Mouse (Mus musculus): ENCODE results near the gene Pax8.

Gene Pax8

DNA sequence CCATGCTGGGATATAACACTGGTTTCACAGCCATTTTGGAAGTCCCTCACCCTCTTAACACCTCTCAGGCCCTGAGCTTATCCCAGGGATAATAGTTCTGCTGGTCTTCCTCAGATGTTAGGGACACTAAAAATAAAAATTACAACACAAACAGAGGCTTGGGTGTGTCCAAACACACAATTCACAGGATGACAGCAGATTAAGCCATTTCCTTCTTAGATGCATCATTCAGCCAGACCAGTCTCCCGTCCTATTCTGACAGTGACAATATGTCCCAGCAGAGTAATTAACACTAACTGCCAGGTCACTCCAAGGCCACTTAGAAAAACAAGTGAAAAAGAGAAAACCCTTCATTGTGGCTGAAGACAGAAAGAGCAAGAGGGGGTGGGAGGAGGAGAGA lies 8.2 kb downstream of the Pax8 start:
- no peak for DNase-seq (ENCODE audit: low read depth in 1 of 2, low spot score in 2 of 2)

DNA sequence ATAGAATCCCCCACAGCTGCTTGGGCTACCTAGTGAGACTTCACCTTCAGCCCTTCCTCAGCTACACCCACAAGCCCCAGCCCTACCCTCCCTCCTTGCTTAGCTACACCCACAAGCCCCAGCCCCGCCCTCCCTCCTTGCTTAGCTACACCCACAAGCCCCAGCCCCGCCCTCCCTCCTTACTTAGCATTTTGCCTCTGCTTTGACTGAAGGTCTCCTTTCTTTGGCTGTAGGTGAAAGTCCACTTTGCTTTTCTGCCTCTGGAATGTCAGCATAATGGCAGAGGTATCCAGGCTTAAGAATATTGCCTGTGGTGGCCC lies 14.6 kb downstream of the Pax8 start:
- DNase-seq (ENCODE audit: low read depth in 1 of 2, low spot score in 2 of 2): no peak

DNA sequence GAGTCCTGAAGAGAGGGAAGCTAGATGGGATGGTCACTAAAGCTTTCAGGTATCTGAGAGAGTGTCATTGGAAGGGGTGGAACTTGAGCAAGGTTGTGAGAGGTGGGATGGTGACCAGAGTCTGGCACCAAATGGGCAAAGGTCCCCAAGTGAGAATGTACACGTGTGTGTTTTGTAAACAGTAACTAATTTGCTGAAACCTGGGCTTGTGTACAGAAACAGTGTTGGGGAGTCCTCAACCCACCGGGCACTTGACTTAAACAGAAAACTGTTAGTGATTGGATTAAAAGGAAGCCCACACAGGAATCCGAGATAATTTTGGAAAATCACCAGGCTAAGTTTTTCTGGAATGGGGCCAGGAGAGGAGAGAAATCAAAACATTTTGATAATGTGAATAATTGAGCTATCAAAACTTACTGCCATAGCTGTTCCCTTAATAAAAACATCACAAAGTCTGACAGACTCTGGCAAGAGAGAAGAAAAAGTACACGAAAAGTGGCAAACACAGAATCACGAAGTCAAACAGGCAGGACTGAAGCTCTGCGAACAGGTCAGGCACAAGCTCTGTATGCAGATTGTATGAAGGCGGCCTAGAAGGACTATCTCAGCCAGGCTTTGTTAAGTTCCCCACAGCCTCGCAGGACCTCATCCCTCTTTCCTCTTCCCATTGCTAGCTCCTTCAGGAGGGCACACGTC lies 15.1 kb downstream of the Pax8 start:
- no peak for DNase-seq (ENCODE audit: low read depth in 1 of 2, low spot score in 2 of 2)

DNA sequence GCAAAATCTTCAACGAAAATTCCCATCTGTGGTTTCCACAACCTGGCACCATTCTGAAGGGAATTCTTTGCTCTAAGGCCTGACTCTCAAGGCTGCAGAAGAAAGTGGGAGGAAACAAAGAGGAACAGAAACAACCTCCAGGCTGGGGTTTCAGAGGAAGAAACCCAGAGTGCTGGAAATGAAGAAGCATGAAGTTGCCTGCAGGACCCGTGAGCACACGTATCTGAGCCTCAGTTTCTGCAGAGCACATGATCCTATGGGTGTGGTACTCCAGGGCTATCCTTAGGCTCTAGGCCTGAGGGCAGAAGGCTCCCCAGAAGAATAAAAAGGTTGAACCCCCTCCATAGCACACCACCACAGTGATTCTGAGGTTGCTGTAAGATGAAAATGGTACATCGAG lies 18.6 kb downstream of the Pax8 start:
- DNase-seq (ENCODE audit: low read depth in 1 of 2, low spot score in 2 of 2): no peak

DNA sequence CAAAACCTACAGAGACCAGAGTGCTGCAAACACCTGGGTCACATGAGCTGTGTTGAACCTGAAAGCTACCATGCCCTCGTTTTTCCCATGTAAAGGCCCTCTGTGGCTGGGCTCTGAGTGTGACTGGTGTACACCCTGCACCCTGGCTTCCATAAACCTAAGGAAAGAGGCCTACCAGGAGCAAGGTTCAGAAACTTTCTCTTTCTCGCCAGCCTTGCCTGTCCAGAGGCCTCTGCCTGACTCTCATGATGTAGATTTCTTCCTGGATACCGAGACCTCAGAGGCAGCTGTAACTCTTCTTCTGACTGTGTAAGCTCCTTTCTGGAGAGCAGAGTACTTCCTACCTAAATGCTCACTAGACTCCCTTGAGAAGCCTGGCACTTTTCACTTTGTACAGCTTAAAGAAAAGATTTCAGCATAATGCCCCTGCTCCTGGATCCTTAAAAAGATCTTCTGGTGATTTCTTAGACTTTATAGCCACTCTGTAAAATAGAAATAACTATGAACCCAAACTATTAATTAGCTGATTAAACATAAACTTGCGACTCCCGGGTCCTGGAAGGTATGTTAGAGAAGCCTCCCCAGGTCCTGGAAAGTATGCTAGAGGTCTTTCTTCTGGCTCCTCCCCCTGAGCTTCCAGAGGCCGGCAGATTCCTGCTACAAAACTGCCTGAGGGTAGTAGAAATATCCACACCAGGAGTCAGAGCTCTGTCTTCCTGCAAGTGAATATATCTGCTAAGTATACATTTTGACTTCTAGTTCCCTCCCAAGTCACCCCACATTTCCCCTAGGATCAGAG lies 20.1 kb downstream of the Pax8 start:
- no peak for DNase-seq (ENCODE audit: low read depth in 1 of 2, low spot score in 2 of 2)

DNA sequence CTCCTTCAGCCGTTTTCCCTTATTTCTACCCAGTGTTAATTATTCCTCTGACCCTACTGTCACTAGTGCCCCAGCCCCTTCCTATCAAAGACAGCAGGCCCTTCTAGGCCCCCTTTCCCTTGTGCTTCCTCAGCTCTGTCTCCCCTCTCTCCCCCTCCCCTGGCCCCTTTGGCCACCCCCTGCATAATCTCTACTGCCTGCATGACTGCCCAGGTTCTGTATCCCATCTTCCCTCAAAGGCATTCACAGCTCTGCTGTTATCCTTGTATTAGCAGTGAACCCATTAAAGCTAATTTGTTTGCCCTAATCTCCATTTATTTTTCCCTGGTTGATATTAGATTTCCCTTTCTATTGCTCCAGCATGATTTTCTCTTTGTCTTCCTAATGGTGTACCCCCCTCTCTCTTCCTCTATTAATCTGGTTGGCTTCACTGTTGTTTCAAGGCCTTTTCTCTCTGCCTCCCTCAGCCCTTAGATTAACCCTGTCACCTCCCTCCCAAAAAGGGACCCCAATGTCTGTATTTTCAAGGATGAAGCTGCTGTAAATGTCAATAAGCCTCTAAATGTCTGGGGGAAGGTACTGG lies 20.9 kb downstream of the Pax8 start:
- no peak for DNase-seq (ENCODE audit: low read depth in 1 of 2, low spot score in 2 of 2)

DNA sequence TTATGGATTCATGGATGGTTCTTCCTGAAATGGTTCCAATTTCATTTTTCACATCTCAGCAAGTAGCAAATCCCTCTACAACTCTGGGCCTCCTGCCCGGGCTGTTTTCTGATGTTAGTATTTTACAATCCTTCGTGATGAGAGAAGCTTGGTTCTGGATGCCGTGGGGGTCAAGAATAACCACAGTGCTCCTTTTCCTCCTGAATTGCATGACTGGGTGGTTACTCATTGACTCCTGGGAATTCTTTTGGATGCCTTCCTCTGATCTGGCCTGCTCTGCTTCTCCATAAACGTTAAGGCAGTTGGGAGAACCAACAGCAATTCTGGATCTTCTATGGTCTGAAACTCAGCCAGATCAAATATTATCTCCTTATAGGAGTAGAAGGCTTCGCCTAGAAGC lies 22.2 kb downstream of the Pax8 start:
- no peak for DNase-seq (ENCODE audit: low read depth in 1 of 2, low spot score in 2 of 2)

DNA sequence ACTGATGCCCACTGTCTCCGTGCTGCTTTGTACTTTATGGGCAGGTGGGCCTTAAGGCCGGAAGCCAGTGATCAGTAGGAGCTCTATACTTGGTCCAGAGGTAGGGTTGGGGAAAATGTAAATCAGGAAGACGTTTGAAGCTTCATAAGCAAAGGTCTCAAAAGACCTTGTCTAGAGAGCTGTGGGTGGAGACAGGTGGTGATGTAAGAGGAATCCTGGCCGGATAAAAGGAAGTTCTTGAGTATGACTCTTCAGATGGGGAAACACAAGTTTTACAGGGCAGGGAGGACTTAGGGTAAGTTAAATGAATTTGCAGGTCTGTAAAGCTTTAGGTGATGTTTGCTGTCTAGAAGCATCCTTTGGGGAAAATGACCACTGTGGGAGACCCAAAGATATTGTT lies 26.3 kb downstream of the Pax8 start:
- no peak for DNase-seq (ENCODE audit: low read depth in 1 of 2, low spot score in 2 of 2)

DNA sequence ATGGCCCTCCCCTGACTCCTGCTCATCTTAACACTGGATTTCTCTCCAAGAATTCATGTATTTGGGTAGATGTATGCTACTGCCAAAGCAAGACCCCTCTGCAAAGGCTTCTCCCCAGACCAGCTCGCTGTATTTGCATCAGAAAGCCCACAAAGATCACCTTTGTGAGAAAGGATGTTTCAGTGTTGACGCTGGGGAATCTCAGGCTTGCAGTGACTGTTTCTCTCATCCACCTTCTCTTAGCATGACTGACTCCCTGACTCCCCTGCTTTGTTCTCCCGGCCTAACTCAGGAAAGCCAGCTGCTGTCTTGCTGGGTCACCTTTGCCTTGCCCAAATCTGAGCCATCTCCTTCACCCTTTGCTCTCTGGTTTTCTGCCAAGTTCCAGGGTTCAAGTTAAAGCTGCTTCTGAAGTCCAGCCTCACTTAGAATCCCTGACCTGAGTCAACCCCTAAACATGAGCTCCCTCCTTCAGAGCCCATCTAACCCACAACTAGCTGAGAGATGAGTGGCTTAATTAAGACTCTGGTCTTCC lies 32.1 kb downstream of the Pax8 start:
- DNase-seq (ENCODE audit: low read depth in 1 of 2, low spot score in 2 of 2): no peak

DNA sequence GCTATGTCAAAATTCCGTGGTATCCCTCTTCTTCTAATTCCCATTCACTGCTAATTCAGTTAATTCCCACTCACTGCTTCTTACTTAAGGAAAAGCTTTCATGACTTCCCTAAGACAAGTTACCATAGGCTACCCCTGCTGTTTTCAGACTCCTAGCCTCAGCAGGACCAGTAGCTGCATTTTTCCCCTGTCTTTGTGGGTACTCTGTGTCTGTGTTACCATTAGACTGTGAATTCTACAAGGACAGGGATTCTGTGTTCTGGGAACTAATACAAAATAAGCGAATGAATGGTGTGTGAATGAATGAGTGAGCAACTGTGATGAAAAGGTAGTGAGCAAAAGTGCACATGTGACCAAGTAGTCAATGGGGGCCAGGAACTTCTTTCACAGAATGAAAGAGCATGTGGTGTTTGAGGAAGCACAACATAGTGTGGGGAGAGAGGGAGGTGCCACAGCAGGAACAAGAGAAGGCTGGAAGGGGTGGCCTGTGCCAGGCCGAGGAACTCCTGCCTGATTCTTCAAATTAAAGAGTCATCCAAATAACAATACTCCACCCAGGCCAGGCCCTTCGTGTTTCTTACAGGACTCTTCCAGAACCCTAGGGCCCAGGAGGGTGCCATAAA lies 33.0 kb downstream of the Pax8 start:
- no peak for DNase-seq (ENCODE audit: low read depth in 1 of 2, low spot score in 2 of 2)

DNA sequence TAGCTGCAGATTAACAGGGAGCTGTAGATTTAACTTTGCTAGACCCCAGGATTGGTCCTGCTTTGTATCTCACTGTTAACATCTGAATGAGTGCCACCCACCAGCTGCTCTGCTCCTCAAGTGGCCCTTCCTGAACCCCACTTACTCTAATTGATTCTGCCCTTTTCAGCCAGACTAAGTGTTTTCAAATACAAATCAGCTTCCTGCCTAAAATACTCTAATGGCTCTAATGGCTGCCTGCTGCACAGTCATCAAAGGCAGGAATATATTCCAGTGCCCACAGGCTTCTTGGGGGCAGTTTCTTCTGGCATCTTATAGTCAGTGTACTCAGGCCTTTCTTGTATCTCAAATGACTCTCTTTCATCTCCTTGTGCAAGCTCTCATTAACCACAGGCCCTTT lies 33.5 kb downstream of the Pax8 start:
- DNase-seq (ENCODE audit: low read depth in 1 of 2, low spot score in 2 of 2): no peak

DNA sequence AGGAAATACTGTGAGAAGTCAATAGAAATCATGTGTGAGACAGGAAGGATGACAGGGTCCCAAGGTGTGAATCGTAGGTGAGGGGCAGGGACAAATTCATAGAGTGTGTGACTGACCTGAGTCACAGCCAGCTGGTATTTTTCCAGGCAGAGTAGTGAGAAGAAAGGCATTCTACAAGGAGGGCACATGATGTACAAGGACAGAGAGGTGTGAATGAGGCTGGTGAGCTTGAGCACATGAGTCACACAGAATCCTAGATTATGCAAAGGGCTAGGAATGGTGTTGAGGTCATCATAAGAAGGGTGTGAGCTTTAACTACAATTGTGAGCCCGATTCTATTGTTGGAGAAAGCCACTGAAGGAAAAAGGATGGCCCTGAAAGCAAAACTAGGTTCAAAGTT lies 35.3 kb downstream of the Pax8 start:
- no peak for DNase-seq (ENCODE audit: low read depth in 1 of 2, low spot score in 2 of 2)

DNA sequence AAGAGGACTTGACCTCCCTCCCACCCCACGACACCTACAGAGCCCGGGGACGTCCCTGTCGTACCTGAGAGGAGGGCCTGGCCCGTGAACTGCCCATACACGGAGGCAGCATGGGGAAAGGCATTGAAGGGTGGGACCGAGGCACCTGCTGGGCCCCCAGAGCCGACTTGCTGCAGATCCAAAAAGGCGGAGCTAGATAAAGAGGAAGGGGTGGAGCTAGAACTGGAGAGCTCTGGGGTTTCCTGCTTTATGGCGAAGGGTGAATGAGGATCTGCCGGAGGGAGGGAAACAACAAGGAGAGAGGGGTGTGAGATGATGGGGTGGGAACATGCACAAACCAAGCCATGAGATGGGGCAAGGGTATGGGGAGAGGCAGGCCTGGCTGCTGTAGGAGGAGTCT lies 39.7 kb downstream of the Pax8 start:
- DNase-seq (ENCODE audit: low read depth in 1 of 2, low spot score in 2 of 2): no peak

DNA sequence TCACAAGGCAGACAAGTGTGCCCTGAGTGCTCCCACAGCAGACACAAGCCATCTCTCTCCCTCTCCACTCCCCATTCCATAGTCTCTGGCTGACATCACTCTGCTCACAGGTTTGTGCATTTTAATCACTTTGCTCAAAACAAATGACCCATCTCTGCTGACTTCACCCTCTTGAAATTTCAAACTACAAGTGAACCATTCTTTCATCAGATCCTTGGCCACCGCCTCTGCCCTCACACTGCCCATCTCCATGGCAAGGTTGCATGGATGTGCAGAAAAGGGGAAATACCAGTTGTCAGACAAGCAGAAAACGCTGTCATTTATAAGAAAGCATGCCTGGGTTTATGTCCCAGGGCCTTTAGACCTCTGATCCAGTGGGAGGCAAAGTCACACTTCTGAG lies 40.7 kb downstream of the Pax8 start:
- no peak for DNase-seq (ENCODE audit: low read depth in 1 of 2, low spot score in 2 of 2)

DNA sequence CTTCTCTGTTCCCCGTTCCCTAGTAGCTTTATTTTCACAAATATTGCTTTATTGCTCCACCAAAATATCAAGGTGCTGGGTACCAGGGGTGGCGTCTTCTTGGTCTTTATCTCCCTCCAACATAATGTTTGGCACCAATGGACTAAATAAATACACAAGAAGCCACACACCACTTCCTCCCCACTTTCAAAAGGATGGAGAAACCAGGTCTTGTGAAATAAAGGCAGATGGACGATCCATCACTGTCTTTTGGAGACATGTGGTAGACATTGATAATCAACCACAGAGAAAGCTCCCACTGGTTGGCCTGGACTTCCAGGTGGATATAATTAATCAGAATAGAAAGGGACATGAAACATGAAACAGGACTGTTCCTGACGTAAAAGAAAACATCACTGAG lies 45.6 kb downstream of the Pax8 start:
- DNase-seq (ENCODE audit: low read depth in 1 of 2, low spot score in 2 of 2): no peak

DNA sequence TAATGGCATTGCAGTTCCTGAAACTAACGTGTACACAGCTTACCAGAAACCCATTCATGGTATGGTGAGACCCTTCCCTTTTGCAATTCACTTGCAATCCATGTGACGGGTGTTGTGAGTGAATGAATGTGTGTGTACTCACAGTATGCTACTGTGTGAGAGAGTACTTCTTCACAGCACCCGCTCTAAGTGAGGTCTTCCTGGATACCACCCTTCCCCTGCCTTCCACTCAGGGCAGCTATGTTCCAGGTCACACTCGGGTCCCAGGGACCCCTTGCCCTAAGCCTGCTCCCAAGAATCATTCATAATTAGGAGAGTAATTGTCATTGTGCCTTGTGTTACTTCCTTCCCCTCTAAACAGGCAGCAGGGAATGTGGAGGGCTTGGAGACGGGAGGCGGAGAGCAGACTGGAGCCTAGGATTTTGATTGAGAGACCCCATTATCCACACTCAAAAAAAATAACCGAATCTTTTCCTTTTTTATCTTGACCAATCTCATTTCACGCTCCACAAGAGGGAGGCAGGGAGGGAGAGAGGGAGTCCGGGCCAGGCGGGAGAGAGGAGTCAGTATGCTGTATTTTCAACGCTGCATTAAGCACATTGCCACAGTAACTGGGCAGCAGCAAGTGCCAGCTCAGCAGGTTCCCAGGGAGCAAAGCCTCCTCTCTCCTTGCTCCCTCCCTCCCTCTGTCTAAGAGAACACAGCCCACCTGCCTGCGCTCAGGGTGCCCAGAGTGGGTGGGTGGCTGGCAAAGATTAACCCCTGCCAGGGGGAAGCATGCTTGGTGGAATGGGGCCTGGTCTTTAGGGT lies 47.3 kb downstream of the Pax8 start:
- DNase-seq (ENCODE audit: low read depth in 1 of 2, low spot score in 2 of 2): no peak

DNA sequence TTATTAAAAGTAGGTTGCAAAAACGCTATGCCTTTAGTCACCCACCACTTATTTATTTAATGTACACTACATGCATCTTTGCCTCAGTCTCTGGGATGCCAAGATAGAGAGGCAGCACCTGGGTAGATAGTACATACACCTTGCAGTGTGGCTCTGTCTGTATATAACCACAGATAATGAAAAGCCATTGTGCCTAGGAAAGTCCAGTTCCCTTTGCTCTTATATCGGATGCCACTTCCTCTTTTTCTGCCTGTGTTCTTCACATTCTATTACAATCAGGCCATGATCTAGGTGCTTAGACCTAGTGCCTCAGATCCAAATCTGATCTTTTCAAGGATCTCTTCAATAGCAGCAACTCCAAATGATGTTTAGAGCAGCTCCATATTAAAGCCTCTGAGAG lies 49.8 kb downstream of the Pax8 start:
- DNase-seq (ENCODE audit: low read depth in 1 of 2, low spot score in 2 of 2): no peak

DNA sequence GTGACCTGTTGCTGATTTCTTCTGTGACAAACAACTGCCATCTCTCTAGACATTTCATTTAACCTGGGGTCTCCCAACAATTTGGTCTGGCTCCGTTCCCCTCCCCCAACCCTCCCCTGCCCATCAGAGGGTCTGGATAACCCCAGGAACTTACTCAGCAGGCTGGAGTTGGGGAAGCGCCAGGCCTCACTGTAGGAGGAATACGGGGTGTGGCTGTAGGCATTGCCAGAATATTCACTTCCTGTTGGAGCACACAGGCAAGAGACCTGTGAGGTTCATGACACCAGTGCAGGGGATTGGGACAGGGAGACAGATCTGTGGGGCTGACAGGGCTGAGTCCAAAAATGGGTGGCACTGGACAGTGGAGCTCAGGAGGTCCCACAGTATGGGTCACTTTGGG lies 52.6 kb downstream of the Pax8 start:
- DNase-seq (ENCODE audit: low read depth in 1 of 2, low spot score in 2 of 2): no peak

DNA sequence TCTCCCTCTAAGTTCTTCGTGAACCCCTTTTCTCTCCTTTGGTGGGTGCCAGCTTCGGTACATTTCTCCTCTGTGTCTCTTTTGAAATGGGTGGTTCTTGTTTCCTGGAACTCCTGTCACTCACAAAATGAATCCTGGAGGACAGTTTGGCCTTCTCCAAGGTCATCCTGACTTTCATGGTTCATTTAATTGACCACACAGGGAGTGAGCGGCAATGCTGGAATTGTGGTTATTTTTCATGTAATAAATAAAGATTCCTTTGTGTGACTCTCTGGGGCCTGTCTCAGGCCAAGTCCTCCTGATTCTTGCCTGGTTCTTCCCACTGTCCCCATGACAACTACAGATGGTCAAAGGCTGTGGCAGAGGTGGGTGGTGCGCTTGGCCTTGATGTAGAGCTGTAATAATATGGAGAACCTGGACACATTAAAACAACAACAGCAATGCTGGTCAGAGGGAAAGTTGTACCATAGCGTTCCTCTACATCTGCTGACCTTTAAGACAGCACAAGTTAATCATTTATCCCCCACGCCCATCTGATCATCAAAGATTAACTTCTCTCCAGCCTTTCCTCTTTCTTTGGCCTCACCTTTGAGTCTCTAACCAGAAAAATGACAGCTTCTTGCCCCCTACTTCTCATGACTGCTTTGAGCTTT lies 54.1 kb downstream of the Pax8 start:
- DNase-seq (ENCODE audit: low read depth in 1 of 2, low spot score in 2 of 2): no peak

DNA sequence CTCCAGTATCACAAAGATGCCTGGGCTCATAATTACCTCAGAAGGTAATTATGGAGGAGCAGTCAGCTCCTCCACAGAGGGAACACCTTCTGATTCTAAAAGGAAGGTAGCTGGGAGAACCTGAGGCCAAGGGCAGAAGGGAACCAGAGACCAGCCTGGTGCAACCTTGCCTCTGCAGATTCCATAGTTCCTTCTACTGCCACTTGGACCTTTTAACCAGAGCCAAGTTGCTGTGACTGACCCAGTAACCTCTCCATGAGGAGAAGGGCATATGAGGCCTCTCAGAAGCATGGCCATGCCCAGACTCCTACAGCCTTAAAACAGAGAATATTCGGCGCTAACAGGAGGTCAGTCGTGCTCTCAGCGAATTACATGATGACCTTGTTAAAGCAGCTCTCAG lies 57.8 kb downstream of the Pax8 start:
- no peak for DNase-seq (ENCODE audit: low read depth in 1 of 2, low spot score in 2 of 2)

DNA sequence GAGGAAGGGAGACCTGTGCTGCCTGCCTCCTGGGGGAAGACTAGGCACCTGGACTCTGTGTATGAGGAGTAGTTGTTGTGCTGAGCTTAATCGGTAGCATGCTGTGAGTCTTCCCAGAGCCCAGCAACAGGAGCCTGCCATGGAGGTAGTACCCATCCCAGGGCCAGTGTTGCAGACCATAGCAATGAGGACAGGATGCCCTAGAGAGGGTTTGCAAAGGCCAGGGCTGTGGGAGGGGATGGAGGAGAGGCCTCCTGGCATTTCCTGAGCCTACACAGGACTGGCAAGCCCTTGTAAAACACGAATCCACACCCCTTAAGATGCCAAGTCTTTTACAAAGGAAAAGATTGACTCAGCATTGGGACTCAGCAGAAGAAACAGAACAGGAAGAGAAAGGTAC lies 58.3 kb downstream of the Pax8 start:
- DNase-seq (ENCODE audit: low read depth in 1 of 2, low spot score in 2 of 2): no peak

Data from monocyte, adult 2 months (primary cell).